Mouse (Mus musculus): ENCODE measurements at regions not wholly inside any gene's neighbourhood (a gene's known extent, or its start where the extent isn't known, plus 50 kb on each side); places are given as distances from the start of the nearest gene placed in this dataset.

GRCm38 (mm10) chr15:102839688-102840087 is 81.2 kb upstream of the Hoxc13 start:
- no peak for TF ChIP-seq CTCF (IDR thresholded peaks at IDR 0.05; ENCODE audit: low read depth, low read length)
- no peak for TF ChIP-seq POLR2A (IDR thresholded peaks at IDR 0.05; ENCODE audit: borderline replicate concordance, low read depth, low read length)
